Mouse (Mus musculus) hematopoietic stem cell, adult 5-6 weeks (primary cell): ENCODE results near the gene Casr. TPM values are rescaled to one million over a fixed set of nuclear protein-coding genes. Genes with fewer than 3 reads are reported as not detected.
A peak's percentile ranks its signal among the peaks of the same experiment; 100 is the strongest.

Experiments
- ATAC-seq, 2 experiments: fragments of 125-278 bp in 1 of 2; replicated peaks in 1 of 2; 2 replicates each; pipeline ENCODE4 v1.8.0; 2016 to 2017; ENCODE audit warnings: inconsistent platforms in 2 of 2, mild to moderate bottlenecking in 2 of 2, moderate number of reproducible peaks in 2 of 2, low read depth in 1 of 2, moderate TSS enrichment in 1 of 2; ENCODE audit not compliant: low FRiP score in 2 of 2, poor library complexity in 2 of 2, severe bottlenecking in 2 of 2, insufficient read depth in 1 of 2, low TSS enrichment in 1 of 2
- total RNA-seq: library from RNA; stranded (forward); fragments of 172-1452, 232-1000 nt; gene quantifications from 2 replicates; pipeline ENCODE4 v1.2.3, GENCODE M21; 2017

Casr gene
- not detected in 2 replicates for total RNA-seq

- 0 out of 4 replicates have a peak, but pooled peaks of 1 of the 2 experiments have one; percentile 22 for ATAC-seq
These were observed at the start of gene Casr for GRCm38 (mm10) chr16:36561386-36562338. Casr (minus strand) TSS chr16:36562141.

GRCm38 (mm10) chr16:36602632-36603031 is 40.7 kb upstream of the Casr start:
- no peak for ATAC-seq

GRCm38 (mm10) chr16:36598265-36598664 is 36.3 kb upstream of the Casr start:
- ATAC-seq = peak; percentile 85

GRCm38 (mm10) chr16:36596671-36597410 is 34.9 kb upstream of the Casr start:
- ATAC-seq = no peak

GRCm38 (mm10) chr16:36589898-36590297 is 28.0 kb upstream of the Casr start:
- ATAC-seq = no peak

- peak; percentile 83 to 93 for ATAC-seq
These were observed 26.0 kb upstream of the Casr start for GRCm38 (mm10) chr16:36587971-36588370.

- no peak for ATAC-seq
These were observed 20.1 kb upstream of the Casr start for GRCm38 (mm10) chr16:36582073-36582472.

- no peak for ATAC-seq
These were observed 10.0 kb upstream of the Casr start for GRCm38 (mm10) chr16:36571942-36572341.

- ATAC-seq = no peak
These were observed 2.4 kb downstream of the Casr start for GRCm38 (mm10) chr16:36559573-36559972.

GRCm38 (mm10) chr16:36555672-36556165 is 6.2 kb downstream of the Casr start:
- no peak for ATAC-seq

GRCm38 (mm10) chr16:36553624-36554023 is 8.3 kb downstream of the Casr start:
- ATAC-seq = no peak

- no peak for ATAC-seq
These were observed 16.6 kb downstream of the Casr start for GRCm38 (mm10) chr16:36545333-36545732.

- ATAC-seq = no peak
These were observed 18.9 kb downstream of the Casr start for GRCm38 (mm10) chr16:36543091-36543490.

GRCm38 (mm10) chr16:36540834-36541233 is 21.1 kb downstream of the Casr start:
- no peak for ATAC-seq

- no peak for ATAC-seq
These were observed 28.8 kb downstream of the Casr start for GRCm38 (mm10) chr16:36532981-36533687.

GRCm38 (mm10) chr16:36532046-36532445 is 29.9 kb downstream of the Casr start:
- ATAC-seq = no peak

- peak; percentile 57 to 81 for ATAC-seq
These were observed 30.3 kb downstream of the Casr start for GRCm38 (mm10) chr16:36531630-36532029.
